Mouse (Mus musculus) megakaryocyte, embryonic 14.5 days (primary cell): ENCODE measurements around the gene Sh3bp4. TPM values are rescaled to one million over a fixed set of nuclear protein-coding genes. Genes with fewer than 3 reads are reported as not detected.

Source experiments
- H3K27me3 ChIP-seq: replicated peaks from 2 replicates; pipeline ENCODE3; 2012; ENCODE audit warnings: inconsistent platforms
- H3K36me3 ChIP-seq: replicated peaks from 2 replicates; pipeline ENCODE3; 2012; ENCODE audit warnings: low read length, inconsistent platforms, mixed read lengths
- H3K4me1 ChIP-seq: 2 replicates; pipeline ENCODE4 v1.6.1; 2012; ENCODE audit warnings: inconsistent platforms
- H3K4me3 ChIP-seq: replicated peaks from 2 replicates; pipeline ENCODE3; 2012; ENCODE audit warnings: moderate library complexity, mild to moderate bottlenecking, inconsistent platforms
- H3K9me3 ChIP-seq: 2 replicates; pipeline ENCODE4 v1.6.1; 2012; ENCODE audit warnings: inconsistent platforms
- FLI1 ChIP-seq: IDR thresholded peaks from 2 replicates; pipeline ENCODE4 v1.6.1; 2012; ENCODE audit warnings: low read length, inconsistent platforms, mixed read lengths
- GATA1 ChIP-seq: IDR thresholded peaks from 3 replicates; pipeline ENCODE4 v1.6.1; 2012; ENCODE audit warnings: mixed read lengths, low read length, inconsistent platforms, borderline replicate concordance
- polyA plus RNA-seq: library from polyadenylated mRNA; stranded (reverse); fragments of >175 nt; gene quantifications from 2 replicates; pipeline ENCODE4 v1.2.3, GENCODE M21; 2012; ENCODE audit warnings: low replicate concordance; ENCODE audit not compliant: insufficient read depth

The Sh3bp4 gene
- polyA plus RNA-seq, 1 experiment: 0.21 TPM

GRCm38 (mm10) chr1:89120290-89120689 is 50.1 kb downstream of the Sh3bp4 start:
- Histone ChIP-seq H3K27me3 (peaks cover 3% of the 10 kb centered on the region), H3K4me1 (no peaks in the 10 kb centered on the region), H3K36me3 (no peaks in the 10 kb centered on the region), H3K9me3 (no peaks in the 10 kb centered on the region), H3K4me3 (no peak overlapping the region)
- no peak for TF ChIP-seq GATA1
- TF ChIP-seq FLI1: no peak

GRCm38 (mm10) chr1:89121466-89121865 is 51.3 kb downstream of the Sh3bp4 start:
- H3K36me3 ChIP-seq: no peaks in the 10 kb centered on the region
- no peaks in the 10 kb centered on the region for H3K9me3 ChIP-seq
- TF ChIP-seq FLI1 (no peak), GATA1 (no peak)
- H3K4me1 ChIP-seq: no peaks in the 10 kb centered on the region
- H3K27me3 ChIP-seq: peaks cover 3% of the 10 kb centered on the region
- no peak overlapping the region for H3K4me3 ChIP-seq

GRCm38 (mm10) chr1:89122376-89122775 is 52.2 kb downstream of the Sh3bp4 start:
- Histone ChIP-seq H3K9me3 (peaks cover 7% of the 10 kb centered on the region; the same call in 1 of the 2 replicates), H3K36me3 (no peaks in the 10 kb centered on the region), H3K27me3 (peaks cover 3% of the 10 kb centered on the region), H3K4me1 (no peaks in the 10 kb centered on the region), H3K4me3 (no peak overlapping the region)
- no peak for TF ChIP-seq GATA1
- no peak for TF ChIP-seq FLI1

GRCm38 (mm10) chr1:89124076-89124475 is 53.9 kb downstream of the Sh3bp4 start:
- peaks cover 2% of the 10 kb centered on the region for H3K27me3 ChIP-seq
- H3K4me3 ChIP-seq: no peak overlapping the region
- no peaks in the 10 kb centered on the region for H3K36me3 ChIP-seq
- peaks cover 9% of the 10 kb centered on the region; the same call in 1 of the 2 replicates for H3K9me3 ChIP-seq
- no peak for TF ChIP-seq GATA1
- no peak for TF ChIP-seq FLI1
- H3K4me1 ChIP-seq: no peaks in the 10 kb centered on the region

- Histone ChIP-seq H3K27me3 (no peaks in the 10 kb centered on the region), H3K4me3 (no peak overlapping the region), H3K9me3 (peaks cover 22% of the 10 kb centered on the region), H3K4me1 (no peaks in the 10 kb centered on the region), H3K36me3 (no peaks in the 10 kb centered on the region)
- no peak for TF ChIP-seq GATA1
- no peak for TF ChIP-seq FLI1
Measured at GRCm38 (mm10) chr1:89127163-89127562, 56.9 kb downstream of the Sh3bp4 start.

GRCm38 (mm10) chr1:89130429-89130828 is 60.2 kb downstream of the Sh3bp4 start:
- no peak overlapping the region for H3K4me3 ChIP-seq
- peaks cover 26% of the 10 kb centered on the region for H3K9me3 ChIP-seq
- no peaks in the 10 kb centered on the region for H3K4me1 ChIP-seq
- no peak for TF ChIP-seq GATA1
- no peak for TF ChIP-seq FLI1
- no peaks in the 10 kb centered on the region for H3K36me3 ChIP-seq
- no peaks in the 10 kb centered on the region for H3K27me3 ChIP-seq

GRCm38 (mm10) chr1:89131018-89131540 is 60.9 kb downstream of the Sh3bp4 start:
- H3K9me3 ChIP-seq: peaks cover 26% of the 10 kb centered on the region
- no peaks in the 10 kb centered on the region for H3K4me1 ChIP-seq
- no peak for TF ChIP-seq GATA1
- no peak for TF ChIP-seq FLI1
- no peaks in the 10 kb centered on the region for H3K36me3 ChIP-seq
- H3K4me3 ChIP-seq: no peak overlapping the region
- no peaks in the 10 kb centered on the region for H3K27me3 ChIP-seq

- no peaks in the 10 kb centered on the region for H3K36me3 ChIP-seq
- H3K4me3 ChIP-seq: no peak overlapping the region
- peaks cover 25% of the 10 kb centered on the region for H3K9me3 ChIP-seq
- H3K4me1 ChIP-seq: no peaks in the 10 kb centered on the region
- TF ChIP-seq FLI1 (no peak), GATA1 (no peak)
- H3K27me3 ChIP-seq: no peaks in the 10 kb centered on the region
Measured at GRCm38 (mm10) chr1:89131707-89132106, 61.5 kb downstream of the Sh3bp4 start.

- Histone ChIP-seq H3K4me1 (no peaks in the 10 kb centered on the region), H3K36me3 (no peaks in the 10 kb centered on the region), H3K9me3 (peaks cover 17% of the 10 kb centered on the region), H3K27me3 (no peaks in the 10 kb centered on the region), H3K4me3 (no peak overlapping the region)
- TF ChIP-seq FLI1 (no peak), GATA1 (no peak)
Measured at GRCm38 (mm10) chr1:89133266-89133665, 63.1 kb downstream of the Sh3bp4 start.

- Histone ChIP-seq H3K36me3 (no peaks in the 10 kb centered on the region), H3K4me3 (no peak overlapping the region), H3K27me3 (no peaks in the 10 kb centered on the region), H3K9me3 (peaks cover 17% of the 10 kb centered on the region), H3K4me1 (no peaks in the 10 kb centered on the region)
- TF ChIP-seq GATA1 (no peak), FLI1 (no peak)
Measured at GRCm38 (mm10) chr1:89133717-89134116, 63.5 kb downstream of the Sh3bp4 start.
